Mouse (Mus musculus): Measurements from ENCODE around the gene Gpr183.

DNA sequence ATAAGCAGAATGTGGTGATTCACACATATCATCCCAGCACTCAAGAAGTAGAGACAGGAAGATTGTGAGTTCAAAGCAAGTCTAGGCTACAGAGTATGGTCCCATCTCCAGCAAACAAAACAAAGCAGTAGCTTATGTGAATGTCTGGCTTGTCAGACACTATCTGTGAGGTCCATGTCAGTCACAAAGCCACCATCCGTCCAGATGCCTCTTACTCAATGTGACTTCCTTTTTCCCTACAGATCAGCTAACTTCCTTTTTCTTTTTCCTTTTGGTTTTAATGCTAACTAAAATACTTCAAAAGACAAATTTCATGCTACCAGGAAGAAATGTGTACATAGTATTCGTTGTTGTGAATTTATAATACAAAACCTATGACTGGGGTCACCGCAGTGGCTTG lies 20.5 kb upstream of the Gpr183 start:
- TF ChIP-seq CTCF (IDR thresholded peaks at IDR 0.05; ENCODE audit: control insufficient read depth, insufficient read depth, insufficient read length) = no peak
- TF ChIP-seq CEBPB (IDR thresholded peaks at IDR 0.05; ENCODE audit: low read depth) = no peak
- no peak for TF ChIP-seq USF1 (IDR thresholded peaks at IDR 0.05; ENCODE audit: low read depth)
- TF ChIP-seq MYOD1 (IDR thresholded peaks at IDR 0.05; ENCODE audit: control insufficient read depth, insufficient read length, low read depth) = no peak

Data from C2C12 (cell line).